Mouse (Mus musculus): ENCODE data around the gene 2610528A11Rik. TPM values are rescaled to one million over a fixed set of nuclear protein-coding genes. Genes with fewer than 3 reads are reported as not detected.
A peak's percentile ranks its signal among the peaks of the same experiment; 100 is the strongest.
"Not testable (repeated sequence)": the region's sequence is repeated elsewhere in the genome, so short reads cannot be mapped to it uniquely, and the experiment has no call there.

The 2610528A11Rik gene
- polyA plus RNA-seq (2011; ENCODE audit: insufficient read depth, insufficient read length, low read depth, missing spikeins), result not detected in 2 replicates

DNA sequence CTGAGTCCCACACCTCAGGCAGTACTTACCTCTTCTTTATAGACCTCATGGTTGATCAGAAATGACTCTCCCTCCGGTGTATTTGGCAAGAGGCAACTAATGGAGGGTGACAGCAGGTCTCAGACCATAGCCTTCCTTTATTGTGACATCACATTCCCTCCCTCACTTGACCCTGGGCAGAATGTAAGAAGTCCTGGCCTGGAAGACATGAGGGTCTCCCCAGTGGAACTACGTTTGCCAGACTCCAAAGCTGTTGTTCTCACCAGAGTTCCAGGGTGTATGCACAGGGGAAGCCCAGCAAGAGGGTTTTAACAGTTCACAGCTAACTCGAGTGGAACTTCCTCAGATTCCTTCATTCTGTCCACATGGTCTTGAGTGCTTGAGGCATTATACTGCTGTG, at the start of gene 2610528A11Rik:
2610528A11Rik (minus strand) TSS at position 101 of the 400 bp plus-strand sequence.
- TF ChIP-seq POLR2A (IDR thresholded peaks at IDR 0.05; ENCODE audit: insufficient read depth, low read length) (no peak), CTCF (IDR thresholded peaks at IDR 0.05; ENCODE audit: low read depth, low read length) (no peak), EP300 (IDR thresholded peaks at IDR 0.05; ENCODE audit: insufficient read depth, low read depth, low read length) (no peak)
- Histone ChIP-seq H3K4me3 (ENCODE audit: low read depth, low read length) (no peak within 1 kb of the TSS), H3K9me3 (replicated peaks; ENCODE audit: control insufficient read depth, insufficient read depth, low read length, poor library complexity, severe bottlenecking) (peaks cover 6% of the 10 kb centered on the region; the same call in 1 of the 2 replicates), H3K4me1 (ENCODE audit: control insufficient read depth, insufficient read depth, low read length) (no peaks in the 10 kb centered on the region), H3K27me3 (ENCODE audit: control insufficient read depth, insufficient read depth, low read length, poor library complexity, severe bottlenecking) (no peaks in the 10 kb centered on the region), H3K9ac (ENCODE audit: low read depth, poor library complexity, severe bottlenecking) (no peak within 1 kb of the TSS), H3K36me3 (ENCODE audit: control insufficient read depth, insufficient read depth, low read length, poor library complexity, severe bottlenecking) (no peaks in the 10 kb centered on the region), H3K27ac (ENCODE audit: insufficient read depth, low read length) (no peak within 1 kb of the TSS)

DNA sequence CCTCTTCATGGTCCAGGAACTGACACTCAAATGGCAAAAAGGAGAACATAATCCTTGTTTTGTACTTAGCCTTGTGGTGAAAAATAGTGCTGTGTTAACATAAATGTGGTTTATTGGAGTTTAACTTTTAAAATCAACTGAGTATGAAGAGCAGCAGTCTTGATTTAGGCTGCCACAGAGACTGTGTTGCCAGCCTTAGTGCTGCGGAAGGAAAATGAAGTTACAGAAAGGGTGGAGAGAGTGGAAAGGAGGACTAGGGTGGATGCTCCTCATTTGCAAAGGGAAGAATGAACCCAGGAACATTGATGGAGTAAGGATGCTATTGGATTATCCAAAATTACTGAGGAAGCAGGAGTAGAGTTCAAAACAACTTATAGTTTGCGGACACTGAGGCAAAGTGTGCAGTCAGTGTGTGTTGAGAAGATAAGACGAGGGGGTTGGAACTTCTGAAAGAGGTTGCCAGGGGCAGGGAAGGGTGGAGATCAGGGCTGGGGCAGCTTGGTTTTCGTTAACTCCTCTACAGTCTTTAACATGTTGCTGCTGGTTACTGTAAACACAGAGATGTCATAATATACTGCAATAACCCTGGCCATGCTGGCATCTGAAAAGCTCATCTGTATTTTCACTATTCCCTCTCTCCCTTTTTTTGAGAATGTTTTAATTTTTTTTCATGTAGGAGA, 49.6 kb upstream of the 2610528A11Rik start:
- no peak overlapping the region for H3K4me3 ChIP-seq (ENCODE audit: low read depth, low read length)
- no peaks in the 10 kb centered on the region for H3K36me3 ChIP-seq (ENCODE audit: control insufficient read depth, insufficient read depth, low read length, poor library complexity, severe bottlenecking)
- no peak overlapping the region for H3K27ac ChIP-seq (ENCODE audit: insufficient read depth, low read length)
- no peaks in the 10 kb centered on the region for H3K9me3 ChIP-seq (replicated peaks; ENCODE audit: control insufficient read depth, insufficient read depth, low read length, poor library complexity, severe bottlenecking)
- no peak overlapping the region for H3K9ac ChIP-seq (ENCODE audit: low read depth, poor library complexity, severe bottlenecking)
- no peaks in the 10 kb centered on the region for H3K4me1 ChIP-seq (ENCODE audit: control insufficient read depth, insufficient read depth, low read length)
- TF ChIP-seq CTCF (IDR thresholded peaks at IDR 0.05; ENCODE audit: low read depth, low read length), result no peak
- TF ChIP-seq POLR2A (IDR thresholded peaks at IDR 0.05; ENCODE audit: insufficient read depth, low read length), result no peak
- TF ChIP-seq EP300 (IDR thresholded peaks at IDR 0.05; ENCODE audit: insufficient read depth, low read depth, low read length), result no peak
- H3K27me3 ChIP-seq (ENCODE audit: control insufficient read depth, insufficient read depth, low read length, poor library complexity, severe bottlenecking), result no peaks in the 10 kb centered on the region

DNA sequence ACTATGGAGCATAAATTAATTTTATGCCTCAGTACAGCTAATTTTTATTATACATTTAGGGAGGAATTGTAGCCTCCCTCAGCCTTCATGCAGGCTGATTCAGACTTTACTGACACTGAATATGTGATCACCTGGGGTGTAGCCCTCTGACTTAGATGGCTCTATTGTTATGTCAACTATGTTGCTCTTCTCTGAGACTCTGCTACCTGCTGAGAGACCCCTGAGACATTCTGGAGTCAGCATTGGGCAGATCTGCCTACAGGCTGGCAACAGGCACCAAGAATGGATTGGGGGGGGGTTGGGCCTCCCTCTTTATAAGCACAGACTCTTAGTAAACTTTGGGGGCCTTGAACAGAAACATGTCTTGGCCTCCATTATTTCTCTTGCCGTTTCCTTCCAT, 40.6 kb upstream of the 2610528A11Rik start:
- Histone ChIP-seq H3K9ac (ENCODE audit: low read depth, poor library complexity, severe bottlenecking) (no peak overlapping the region), H3K4me1 (ENCODE audit: control insufficient read depth, insufficient read depth, low read length) (no peaks in the 10 kb centered on the region), H3K27ac (ENCODE audit: insufficient read depth, low read length) (no peak overlapping the region), H3K36me3 (ENCODE audit: control insufficient read depth, insufficient read depth, low read length, poor library complexity, severe bottlenecking) (no peaks in the 10 kb centered on the region), H3K27me3 (ENCODE audit: control insufficient read depth, insufficient read depth, low read length, poor library complexity, severe bottlenecking) (no peaks in the 10 kb centered on the region), H3K4me3 (ENCODE audit: low read depth, low read length) (no peak overlapping the region), H3K9me3 (replicated peaks; ENCODE audit: control insufficient read depth, insufficient read depth, low read length, poor library complexity, severe bottlenecking) (peaks cover 19% of the 10 kb centered on the region)
- TF ChIP-seq CTCF (IDR thresholded peaks at IDR 0.05; ENCODE audit: low read depth, low read length) (no peak), POLR2A (IDR thresholded peaks at IDR 0.05; ENCODE audit: insufficient read depth, low read length) (no peak), EP300 (IDR thresholded peaks at IDR 0.05; ENCODE audit: insufficient read depth, low read depth, low read length) (no peak)

DNA sequence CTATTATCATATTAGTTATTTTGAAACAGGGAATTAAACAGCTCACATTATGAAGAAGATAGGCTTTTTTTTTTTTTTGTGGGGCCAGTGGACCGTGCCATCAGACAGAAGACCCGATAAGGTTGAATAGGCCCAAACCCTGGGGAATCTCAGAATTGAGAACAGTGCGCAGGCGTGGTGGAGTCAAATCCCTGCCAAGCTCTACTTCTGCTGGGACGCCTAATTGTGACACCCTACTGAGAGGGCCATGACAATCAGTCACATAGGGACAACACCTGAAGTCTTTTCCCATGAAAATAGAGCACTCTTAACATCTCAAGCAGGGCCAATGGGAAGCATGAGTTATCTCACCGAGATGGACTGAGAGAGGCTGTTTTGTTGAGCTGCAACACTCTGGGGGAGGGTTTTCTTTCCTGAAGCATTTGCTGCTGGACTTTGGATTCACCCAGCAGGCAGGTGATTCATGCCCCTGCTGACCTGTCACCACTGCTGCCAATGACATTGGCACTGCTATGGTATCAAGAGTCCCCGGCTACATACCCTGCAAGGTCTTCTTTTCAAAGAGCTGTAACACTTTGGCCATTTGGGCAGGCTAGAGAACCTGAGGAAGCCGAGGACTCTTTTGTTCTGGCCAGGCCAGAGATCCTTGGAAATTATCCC, 25.4 kb upstream of the 2610528A11Rik start:
- TF ChIP-seq CTCF (IDR thresholded peaks at IDR 0.05; ENCODE audit: low read depth, low read length) (no peak), EP300 (IDR thresholded peaks at IDR 0.05; ENCODE audit: insufficient read depth, low read depth, low read length) (no peak), POLR2A (IDR thresholded peaks at IDR 0.05; ENCODE audit: insufficient read depth, low read length) (no peak)
- Histone ChIP-seq H3K4me3 (ENCODE audit: low read depth, low read length) (no peak overlapping the region), H3K9ac (ENCODE audit: low read depth, poor library complexity, severe bottlenecking) (no peak overlapping the region), H3K4me1 (ENCODE audit: control insufficient read depth, insufficient read depth, low read length) (no peaks in the 10 kb centered on the region), H3K27ac (ENCODE audit: insufficient read depth, low read length) (no peak overlapping the region), H3K36me3 (ENCODE audit: control insufficient read depth, insufficient read depth, low read length, poor library complexity, severe bottlenecking) (no peaks in the 10 kb centered on the region), H3K9me3 (replicated peaks; ENCODE audit: control insufficient read depth, insufficient read depth, low read length, poor library complexity, severe bottlenecking) (peaks cover 4% of the 10 kb centered on the region), H3K27me3 (ENCODE audit: control insufficient read depth, insufficient read depth, low read length, poor library complexity, severe bottlenecking) (no peaks in the 10 kb centered on the region)

DNA sequence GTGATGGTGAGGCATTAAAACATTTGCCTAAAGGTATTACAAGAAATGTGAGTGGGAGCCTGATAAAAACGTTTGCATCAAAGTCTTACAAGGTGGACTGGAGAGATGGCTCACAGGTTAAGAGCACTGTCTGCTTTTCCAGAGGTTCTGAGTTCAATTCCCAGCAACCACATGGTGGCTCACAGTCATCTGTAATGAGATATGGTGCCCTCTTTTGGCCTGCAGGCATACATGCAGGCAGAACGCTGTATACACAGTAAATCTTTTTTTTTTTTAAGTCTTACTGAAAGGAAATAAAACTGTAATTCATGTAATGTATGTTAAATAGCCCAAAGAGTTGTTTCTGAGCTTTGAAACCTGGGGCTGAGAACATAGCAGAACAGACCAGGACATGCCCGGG, 23.8 kb upstream of the 2610528A11Rik start:
- peak overlapping the region; percentile 78 for H3K27ac ChIP-seq (ENCODE audit: insufficient read depth, low read length)
- H3K4me3 ChIP-seq (ENCODE audit: low read depth, low read length), result not testable (repeated sequence)

DNA sequence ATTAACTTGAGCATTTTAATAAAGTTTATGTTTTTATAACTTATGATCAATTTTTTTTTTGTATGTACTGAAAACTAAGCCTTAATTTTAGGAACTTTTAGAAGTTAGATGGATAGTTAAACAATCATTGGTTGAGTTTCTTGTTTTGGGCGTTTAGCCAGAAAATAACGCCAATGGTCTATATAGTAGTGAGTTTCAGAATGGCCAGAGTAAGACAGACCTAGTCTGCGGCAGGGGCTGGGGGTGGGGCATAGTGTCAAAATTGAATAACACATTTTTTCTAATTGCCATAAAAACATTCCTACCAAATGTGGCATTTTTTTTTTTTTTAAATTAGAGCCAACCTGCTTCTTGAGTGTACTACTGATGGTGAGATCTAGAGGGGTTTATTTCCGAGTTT, 22.3 kb upstream of the 2610528A11Rik start:
- H3K4me3 ChIP-seq (ENCODE audit: low read depth, low read length), result no peak overlapping the region

More for the DNA sequence above, 23.8 kb upstream of the 2610528A11Rik start:
- not testable (repeated sequence) for H3K4me1 ChIP-seq (ENCODE audit: control insufficient read depth, insufficient read depth, low read length); H3K9ac ChIP-seq (ENCODE audit: low read depth, poor library complexity, severe bottlenecking); H3K36me3 ChIP-seq (ENCODE audit: control insufficient read depth, insufficient read depth, low read length, poor library complexity, severe bottlenecking); H3K9me3 ChIP-seq (replicated peaks; ENCODE audit: control insufficient read depth, insufficient read depth, low read length, poor library complexity, severe bottlenecking); H3K27me3 ChIP-seq (ENCODE audit: control insufficient read depth, insufficient read depth, low read length, poor library complexity, severe bottlenecking)

More for the DNA sequence above, 22.3 kb upstream of the 2610528A11Rik start:
- H3K36me3 ChIP-seq (ENCODE audit: control insufficient read depth, insufficient read depth, low read length, poor library complexity, severe bottlenecking), result peaks cover 19% of the 10 kb centered on the region
- no peaks in the 10 kb centered on the region for H3K4me1 ChIP-seq (ENCODE audit: control insufficient read depth, insufficient read depth, low read length)
- H3K27me3 ChIP-seq (ENCODE audit: control insufficient read depth, insufficient read depth, low read length, poor library complexity, severe bottlenecking), result no peaks in the 10 kb centered on the region
- peaks cover 4% of the 10 kb centered on the region for H3K9me3 ChIP-seq (replicated peaks; ENCODE audit: control insufficient read depth, insufficient read depth, low read length, poor library complexity, severe bottlenecking)
- H3K9ac ChIP-seq (ENCODE audit: low read depth, poor library complexity, severe bottlenecking), result no peak overlapping the region
- H3K27ac ChIP-seq (ENCODE audit: insufficient read depth, low read length), result no peak overlapping the region
- TF ChIP-seq POLR2A (IDR thresholded peaks at IDR 0.05; ENCODE audit: insufficient read depth, low read length) (no peak), EP300 (IDR thresholded peaks at IDR 0.05; ENCODE audit: insufficient read depth, low read depth, low read length) (no peak), CTCF (IDR thresholded peaks at IDR 0.05; ENCODE audit: low read depth, low read length) (no peak)

All from ES-Bruce4 (cell line).